ENCODE assay signal across 15 mouse cellular contexts in the genomic region with DNA sequence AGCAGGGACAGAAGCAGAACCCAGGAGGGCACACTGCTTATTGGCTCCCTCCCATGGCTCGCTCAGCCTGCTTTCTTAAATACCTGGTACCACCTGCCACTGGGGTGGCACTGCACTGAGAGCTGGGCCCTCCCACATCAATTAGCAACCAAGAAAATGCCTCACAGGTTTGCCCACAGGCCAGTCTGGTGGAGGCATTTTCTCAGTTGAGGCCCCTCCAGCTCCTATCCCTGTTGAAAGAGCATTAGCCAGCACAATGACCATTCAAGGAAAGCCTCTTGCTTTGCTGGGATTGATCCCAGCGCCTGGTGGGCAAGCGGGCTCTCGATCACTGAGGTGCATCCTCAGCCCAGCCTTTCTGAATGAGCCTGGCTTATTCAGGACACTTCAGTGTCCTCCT.
"Had no signal": no experiment of that assay in that cellular context is flagged by ENCODE, and none has a peak within 500 bp of the region (broad histone marks: within the 10 kb centered on the region; RNA-seq: fewer than 3 reads in every experiment).

No protein-coding gene starts in this region.

- ATAC-seq: lung, postnatal 0 days had no signal

- H3K4me3 ChIP-seq: kidney, embryonic 15.5 days; liver, embryonic 15.5 days; midbrain, embryonic 12.5 days; myocyte; neural tube, embryonic 15.5 days had no signal

- H3K27me3 ChIP-seq: kidney, embryonic 15.5 days; liver, embryonic 15.5 days; midbrain, embryonic 12.5 days; neural tube, embryonic 15.5 days had no signal

- H3K4me2 ChIP-seq: kidney, embryonic 15.5 days; liver, embryonic 11.5 days; liver, embryonic 15.5 days; midbrain, embryonic 12.5 days; neural tube, embryonic 15.5 days had no signal

- H3K9me3 ChIP-seq: kidney, embryonic 15.5 days; liver, embryonic 15.5 days; midbrain, embryonic 12.5 days; neural tube, embryonic 15.5 days had no signal

- H3K9ac ChIP-seq: kidney, embryonic 15.5 days; liver, embryonic 15.5 days; midbrain, embryonic 12.5 days; neural tube, embryonic 15.5 days had no signal

- H3K4me1 ChIP-seq: liver, embryonic 15.5 days; neural tube, embryonic 15.5 days had no signal

- H3K27ac ChIP-seq: kidney, embryonic 15.5 days; liver, embryonic 15.5 days; midbrain, embryonic 12.5 days; neural tube, embryonic 15.5 days had no signal

- H3K36me3 ChIP-seq: liver, embryonic 15.5 days; neural tube, embryonic 15.5 days had no signal

- DNase-seq: kidney, adult 18-20 months; kidney, postnatal 14 days; left cerebral cortex, postnatal 4 days; lung, adult 2 months; lung, postnatal 36 days; spleen, adult 18-20 months; thymus, adult 18-20 months; thymus, postnatal 14 days had no signal
